Mouse (Mus musculus) ES-E14 (cell line): ENCODE results near the gene Crkl.

Source experiments
- HCFC1 ChIP-seq: IDR thresholded peaks from 2 replicates; pipeline ENCODE4 v1.6.1; 2012; ENCODE audit warnings: low read length, inconsistent platforms, borderline replicate concordance; ENCODE audit not compliant: insufficient read depth
- MAFK ChIP-seq: IDR thresholded peaks from 2 replicates; pipeline ENCODE4 v1.6.1; 2014; ENCODE audit warnings: mild to moderate bottlenecking, low read depth, low read length, inconsistent platforms; ENCODE audit not compliant: insufficient read depth

GRCm38 (mm10) chr16:17499249-17499883 is 47.6 kb downstream of the Crkl start:
- TF ChIP-seq MAFK = no peak
- no peak for TF ChIP-seq HCFC1
